Mouse (Mus musculus) limb, embryonic 12.5 days (tissue): Measurements from ENCODE around the gene Cadm1. TPM values are rescaled to one million over a fixed set of nuclear protein-coding genes. Genes with fewer than 3 reads are reported as not detected.

Experiments used
- ATAC-seq: fragments of 200-750 bp; cut with Nextera tagmentation; 2 replicates; pipeline ENCODE4 v1.8.0; 2017; ENCODE audit warnings: low read depth, moderate TSS enrichment; ENCODE audit not compliant: insufficient number of reproducible peaks, insufficient read depth, low FRiP score, low TSS enrichment
- H3K27ac ChIP-seq: fragments of 300-500 bp; sonication (generic); 2 replicates; pipeline ENCODE4 v1.5.1; 2016; ENCODE audit warnings: mild to moderate bottlenecking, moderate library complexity
- H3K27me3 ChIP-seq: fragments of 300-500 bp; sonication (generic); 2 replicates; pipeline ENCODE4 v1.6.1; 2016; ENCODE audit warnings: mild to moderate bottlenecking, moderate library complexity
- H3K36me3 ChIP-seq: fragments of 300-500 bp; sonication (generic); 2 replicates; pipeline ENCODE4 v1.6.1; 2016; ENCODE audit warnings: mild to moderate bottlenecking, moderate library complexity
- H3K4me1 ChIP-seq: fragments of 300-500 bp; sonication (generic); replicated peaks from 2 replicates; pipeline ENCODE4 v1.6.1; 2016
- H3K4me2 ChIP-seq: fragments of 300-500 bp; sonication (generic); 2 replicates; pipeline ENCODE4 v1.6.1; 2016; ENCODE audit warnings: mild to moderate bottlenecking, moderate library complexity
- H3K4me3 ChIP-seq: fragments of 300-500 bp; sonication (generic); replicated peaks from 2 replicates; pipeline ENCODE4 v1.5.1; 2016; ENCODE audit warnings: mild to moderate bottlenecking
- H3K9ac ChIP-seq: fragments of 300-500 bp; sonication (generic); replicated peaks from 2 replicates; pipeline ENCODE4 v1.6.1; 2016; ENCODE audit warnings: mild to moderate bottlenecking, moderate library complexity
- H3K9me3 ChIP-seq: fragments of 300-500 bp; sonication (generic); 2 replicates; pipeline ENCODE4 v1.6.1; 2016; ENCODE audit warnings: mild to moderate bottlenecking, moderate library complexity
- WGBS: fragments of 180-500 bp; shearing (Covaris S2); methylation state at CpG from one replicate; pipeline ENCODE4 v1.1.7; 2016; 5-methylcytosine and 5-hydroxymethylcytosine counted together
- polyA plus RNA-seq: library from polyadenylated mRNA; unstranded; fragments of >200 nt; fragmentation: Nextera tagmentation; extraction: Ambion mirVana; gene quantifications from 2 replicates; pipeline ENCODE4 v1.2.1, GENCODE M21; 2016

The Cadm1 gene
- polyA plus RNA-seq, 1 experiment from 2014 or later: 46.6 TPM

DNA sequence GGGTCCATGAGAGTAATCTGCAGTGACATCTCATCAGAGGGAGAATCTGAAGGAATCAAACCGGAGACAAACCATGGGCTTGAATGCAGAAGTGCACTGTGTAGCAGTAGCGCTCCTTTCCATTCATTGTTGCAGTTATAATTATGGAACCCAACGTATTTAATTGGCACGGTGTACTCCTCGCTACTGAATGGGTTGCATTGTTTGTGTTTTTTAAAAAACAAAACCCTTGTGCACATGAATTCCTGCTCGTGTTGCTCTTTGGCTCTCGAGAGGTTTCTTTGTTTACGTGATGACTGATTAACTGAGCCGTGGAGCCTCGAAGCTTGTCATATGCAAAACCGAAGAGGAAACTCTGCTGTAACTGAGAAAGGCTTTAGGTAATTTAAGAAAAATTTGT is 45.8 kb downstream of the Cadm1 start:
- no peaks in the 10 kb centered on the region for H3K36me3 ChIP-seq
- H3K27me3 ChIP-seq: peaks cover 25% of the 10 kb centered on the region
- no peak overlapping the region for H3K27ac ChIP-seq
- WGBS: 77% methylated on average over 11 of the region's 11 CpGs
- no peak overlapping the region for H3K4me3 ChIP-seq
- no peaks in the 10 kb centered on the region for H3K9me3 ChIP-seq
- ATAC-seq: no peak
- peaks cover 31% of the 10 kb centered on the region for H3K4me1 ChIP-seq
- H3K4me2 ChIP-seq: no peak overlapping the region
- no peak overlapping the region for H3K9ac ChIP-seq

DNA sequence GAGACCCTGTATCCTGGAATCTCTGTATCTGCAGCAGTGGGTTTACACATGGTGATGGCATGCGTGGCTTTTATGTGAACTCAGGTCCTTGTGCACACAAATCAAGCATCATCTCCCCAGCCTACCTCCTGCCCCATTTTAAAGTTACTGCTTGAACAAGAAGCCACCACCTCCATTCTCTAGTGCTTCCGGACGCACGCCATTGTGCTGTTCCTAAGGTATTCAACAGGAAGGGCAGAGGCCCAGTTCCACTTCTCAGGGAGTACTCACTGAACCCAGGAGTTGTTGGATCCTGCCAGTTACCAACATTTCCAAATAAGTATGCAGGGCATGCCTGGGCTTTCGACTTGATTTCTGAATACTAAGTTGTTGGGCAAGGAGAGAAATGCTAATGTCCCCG is 49.5 kb downstream of the Cadm1 start:
- no peaks in the 10 kb centered on the region for H3K36me3 ChIP-seq
- no peak for ATAC-seq
- H3K27ac ChIP-seq: no peak overlapping the region
- no peak overlapping the region for H3K9ac ChIP-seq
- no peak overlapping the region for H3K4me3 ChIP-seq
- H3K4me2 ChIP-seq: no peak overlapping the region
- peaks cover 25% of the 10 kb centered on the region for H3K27me3 ChIP-seq
- WGBS: 94% methylated on average over 6 of the region's 6 CpGs
- peaks cover 35% of the 10 kb centered on the region for H3K4me1 ChIP-seq
- H3K9me3 ChIP-seq: no peaks in the 10 kb centered on the region

DNA sequence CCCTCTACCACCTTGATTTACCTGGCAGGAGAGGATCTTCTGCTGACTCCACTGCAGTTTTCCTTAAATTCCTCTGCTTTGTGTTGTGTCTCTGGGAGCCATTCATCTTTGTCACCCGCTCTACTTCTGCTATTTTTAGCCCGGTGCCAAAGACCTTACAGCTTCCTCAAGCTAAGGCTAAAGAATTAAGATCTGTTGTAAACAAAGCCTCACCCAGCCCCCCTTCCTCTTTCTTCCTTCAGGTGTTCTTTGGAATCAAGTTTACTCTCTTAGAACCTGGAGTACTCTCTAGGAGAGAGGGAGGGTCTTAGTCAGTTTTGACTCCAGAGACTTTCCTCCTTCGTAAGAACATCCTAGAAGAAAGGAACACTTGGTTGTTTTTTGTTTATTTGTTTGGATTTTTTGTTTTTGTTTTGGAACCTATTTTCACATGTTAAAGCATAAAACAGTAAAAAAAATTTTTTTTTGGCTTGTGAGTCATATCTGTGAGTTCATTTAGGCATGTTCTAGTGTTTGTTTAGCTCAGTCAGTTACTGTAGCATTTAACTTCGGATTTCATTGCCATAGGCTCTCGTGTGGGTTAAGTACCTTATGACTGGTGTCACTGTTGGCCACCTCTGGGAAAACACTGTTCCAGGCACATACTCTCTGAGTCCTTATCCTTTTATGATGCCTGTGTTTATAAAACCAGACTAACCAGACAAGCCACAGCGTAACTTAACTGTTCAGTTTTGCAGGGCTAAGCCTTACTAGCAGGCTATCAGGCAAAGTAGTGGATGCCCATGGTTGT is 51.8 kb downstream of the Cadm1 start:
- WGBS: 64% methylated on average over 6 of the region's 6 CpGs
- H3K27ac ChIP-seq: no peak overlapping the region
- peaks cover 17% of the 10 kb centered on the region for H3K27me3 ChIP-seq
- no peaks in the 10 kb centered on the region for H3K36me3 ChIP-seq
- no peak for ATAC-seq
- peaks cover 37% of the 10 kb centered on the region for H3K4me1 ChIP-seq
- no peak overlapping the region for H3K4me2 ChIP-seq
- H3K9me3 ChIP-seq: no peaks in the 10 kb centered on the region
- no peak overlapping the region for H3K4me3 ChIP-seq
- no peak overlapping the region for H3K9ac ChIP-seq

DNA sequence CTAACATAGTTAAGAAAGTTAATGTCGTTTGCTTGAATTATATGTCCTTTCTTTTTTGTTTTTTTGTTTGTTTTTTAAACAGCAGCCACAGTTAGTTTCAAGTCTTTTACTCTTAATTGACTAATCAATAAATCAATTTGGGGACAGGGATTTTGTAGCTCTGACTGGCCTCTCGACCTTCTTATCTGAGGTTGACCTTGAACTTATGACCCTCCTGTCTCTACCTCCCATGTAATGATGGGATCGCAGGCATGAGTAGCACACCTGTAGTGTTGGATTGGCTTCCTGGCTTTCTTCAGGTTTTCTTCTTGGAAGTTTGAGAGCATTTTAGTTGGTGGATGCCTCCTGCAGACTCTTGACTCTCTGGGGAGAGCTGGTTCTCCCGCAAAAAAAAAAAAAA is 53.3 kb downstream of the Cadm1 start:
- no peak overlapping the region for H3K9ac ChIP-seq
- no peak overlapping the region for H3K4me3 ChIP-seq
- no peak overlapping the region for H3K27ac ChIP-seq
- H3K4me1 ChIP-seq: peaks cover 46% of the 10 kb centered on the region
- H3K36me3 ChIP-seq: no peaks in the 10 kb centered on the region
- H3K4me2 ChIP-seq: no peak overlapping the region
- H3K27me3 ChIP-seq: peaks cover 14% of the 10 kb centered on the region
- WGBS: 70% methylated on average over 4 of the region's 4 CpGs
- H3K9me3 ChIP-seq: no peaks in the 10 kb centered on the region
- ATAC-seq: no peak

DNA sequence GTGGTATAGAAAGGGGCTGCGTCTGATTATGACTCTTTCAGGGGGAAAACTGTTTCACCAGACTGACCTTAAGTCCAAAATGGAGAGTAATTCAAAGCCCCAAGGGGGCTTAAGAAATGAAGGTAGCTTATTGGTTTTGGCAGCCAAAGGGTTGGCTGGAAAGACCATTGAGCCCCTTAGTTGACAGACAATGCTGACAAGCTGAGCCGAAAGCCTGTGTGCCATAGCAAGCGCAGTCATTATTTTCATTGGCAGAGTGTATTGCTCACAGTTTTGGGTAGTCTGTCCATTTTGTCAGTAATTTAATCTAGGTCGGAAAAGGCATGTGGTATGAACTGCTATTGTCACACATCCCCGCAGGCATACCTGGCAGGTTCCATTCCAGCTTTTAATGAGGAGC is 56.2 kb downstream of the Cadm1 start:
- Histone ChIP-seq H3K36me3 (no peaks in the 10 kb centered on the region), H3K9me3 (no peaks in the 10 kb centered on the region), H3K9ac (no peak overlapping the region), H3K4me1 (peaks cover 46% of the 10 kb centered on the region), H3K4me3 (no peak overlapping the region), H3K4me2 (peak overlapping the region; percentile 13; the same call in 1 of the 2 replicates), H3K27me3 (peaks cover 5% of the 10 kb centered on the region), H3K27ac (no peak overlapping the region)
- no peak for ATAC-seq
- 43% methylated on average over 5 of the region's 5 CpGs for WGBS

DNA sequence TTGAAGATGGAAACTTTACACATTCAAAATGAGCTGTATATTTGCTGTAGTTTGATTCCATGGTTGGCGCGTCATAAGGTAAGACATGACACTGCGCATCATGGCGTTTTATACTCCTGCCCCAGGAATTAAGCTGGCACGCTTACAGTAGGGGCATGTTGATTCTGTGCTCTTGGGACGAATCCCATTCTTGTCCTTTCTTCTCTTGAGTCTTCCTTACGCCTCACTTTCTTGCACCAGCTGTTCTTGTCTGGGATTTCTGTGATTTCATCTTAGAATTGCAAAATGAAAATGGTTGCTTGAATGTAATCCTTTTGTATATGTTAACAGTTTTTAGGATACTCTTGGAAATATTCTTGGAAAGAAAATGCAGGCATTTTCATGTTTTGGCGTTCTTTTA is 56.9 kb downstream of the Cadm1 start:
- H3K9ac ChIP-seq: no peak overlapping the region
- ATAC-seq: no peak
- H3K36me3 ChIP-seq: no peaks in the 10 kb centered on the region
- H3K4me1 ChIP-seq: peaks cover 41% of the 10 kb centered on the region
- H3K27me3 ChIP-seq: peaks cover 3% of the 10 kb centered on the region; the same call in 1 of the 2 replicates
- H3K27ac ChIP-seq: no peak overlapping the region
- 92% methylated on average over 8 of the region's 8 CpGs for WGBS
- no peak overlapping the region for H3K4me3 ChIP-seq
- H3K4me2 ChIP-seq: no peak overlapping the region
- no peaks in the 10 kb centered on the region for H3K9me3 ChIP-seq

DNA sequence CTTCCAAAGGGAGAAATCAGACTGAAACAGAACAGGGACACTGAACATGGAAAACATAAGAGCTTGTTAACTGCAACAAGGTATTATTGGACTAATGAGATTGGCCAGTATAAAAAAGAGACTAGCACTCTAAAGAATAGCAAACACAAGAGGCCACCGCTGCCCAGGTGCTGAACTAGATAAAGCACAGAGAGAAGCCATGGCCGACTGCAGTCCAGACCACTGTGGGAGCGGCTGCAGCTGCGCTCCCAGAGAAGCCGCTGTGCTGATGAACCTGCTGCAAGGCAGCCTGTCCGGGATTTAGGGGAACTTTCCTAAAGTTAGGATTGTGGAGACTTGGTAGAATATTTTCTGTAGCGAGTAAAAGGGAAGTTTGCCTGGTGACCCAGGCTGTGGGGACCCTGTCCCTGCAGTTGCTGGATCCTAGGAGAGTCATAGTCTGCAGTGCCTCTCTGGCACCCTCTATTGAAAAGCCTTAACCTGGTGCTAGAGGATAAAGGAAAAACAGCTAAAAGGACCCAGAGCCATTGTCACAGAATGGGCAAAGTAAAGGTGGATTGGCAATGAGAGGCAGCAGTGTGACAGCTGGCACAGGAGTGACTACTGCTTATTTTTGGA is 57.7 kb downstream of the Cadm1 start:
- Histone ChIP-seq H3K27me3 (peaks cover 3% of the 10 kb centered on the region; the same call in 1 of the 2 replicates), H3K36me3 (no peaks in the 10 kb centered on the region), H3K27ac (no peak overlapping the region), H3K9ac (no peak overlapping the region), H3K4me3 (no peak overlapping the region), H3K4me2 (no peak overlapping the region), H3K9me3 (no peaks in the 10 kb centered on the region), H3K4me1 (peaks cover 40% of the 10 kb centered on the region)
- no peak for ATAC-seq
- WGBS: 55% methylated on average over 7 of the region's 7 CpGs

DNA sequence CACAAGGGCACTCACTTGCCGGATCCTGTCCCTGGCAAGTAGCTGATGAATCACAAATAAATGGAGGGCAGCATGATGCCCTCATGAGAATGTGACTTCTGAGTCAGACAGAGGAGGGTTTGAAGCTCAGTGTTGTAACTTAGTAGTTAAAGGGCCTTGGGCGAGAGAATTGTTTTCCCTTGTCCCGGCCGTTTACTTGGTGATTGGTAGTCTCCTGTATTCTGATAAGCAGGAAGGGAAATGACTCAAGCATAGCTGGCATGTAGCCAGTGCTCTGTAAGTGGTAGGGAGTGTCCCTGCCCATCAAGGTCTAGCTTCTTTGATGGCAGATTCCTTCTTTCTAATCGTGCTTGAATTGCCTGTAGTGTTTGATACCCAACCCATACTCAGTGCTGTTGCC is 59.9 kb downstream of the Cadm1 start:
- H3K27me3 ChIP-seq: peaks cover 3% of the 10 kb centered on the region; the same call in 1 of the 2 replicates
- H3K36me3 ChIP-seq: no peaks in the 10 kb centered on the region
- H3K9ac ChIP-seq: no peak overlapping the region
- no peak overlapping the region for H3K27ac ChIP-seq
- no peak for ATAC-seq
- no peaks in the 10 kb centered on the region for H3K9me3 ChIP-seq
- no peak overlapping the region for H3K4me2 ChIP-seq
- H3K4me3 ChIP-seq: no peak overlapping the region
- WGBS: 88% methylated on average over 5 of the region's 5 CpGs
- H3K4me1 ChIP-seq: peaks cover 28% of the 10 kb centered on the region

DNA sequence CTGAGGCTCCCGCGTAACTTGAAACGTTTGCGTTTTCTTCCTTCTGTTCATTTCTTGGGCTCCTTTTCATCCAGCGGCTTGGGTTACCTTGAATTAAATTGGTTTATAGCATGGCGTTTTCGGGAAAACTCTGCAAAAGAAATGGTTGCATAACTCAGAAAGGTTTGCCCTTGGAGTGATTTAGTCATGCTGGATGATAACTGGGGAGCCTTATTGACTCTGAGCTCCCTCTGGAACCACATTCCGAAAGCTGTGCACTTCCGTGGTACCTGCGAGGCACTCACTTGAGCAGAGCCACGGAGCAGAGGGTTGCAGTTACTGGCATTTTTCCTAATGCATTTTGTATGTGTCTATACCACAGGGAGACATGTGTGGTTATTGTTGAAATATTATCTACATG is 71.6 kb downstream of the Cadm1 start:
- 79% methylated on average over 11 of the region's 11 CpGs for WGBS
- H3K9me3 ChIP-seq: no peaks in the 10 kb centered on the region
- no peak overlapping the region for H3K27ac ChIP-seq
- no peak overlapping the region for H3K4me3 ChIP-seq
- H3K27me3 ChIP-seq: 0 out of 2 replicates have a peak, but pooled peaks cover 4% of the 10 kb centered on the region
- H3K4me1 ChIP-seq: peaks cover 21% of the 10 kb centered on the region
- no peak for ATAC-seq
- no peak overlapping the region for H3K9ac ChIP-seq
- no peak overlapping the region for H3K4me2 ChIP-seq
- no peaks in the 10 kb centered on the region for H3K36me3 ChIP-seq

DNA sequence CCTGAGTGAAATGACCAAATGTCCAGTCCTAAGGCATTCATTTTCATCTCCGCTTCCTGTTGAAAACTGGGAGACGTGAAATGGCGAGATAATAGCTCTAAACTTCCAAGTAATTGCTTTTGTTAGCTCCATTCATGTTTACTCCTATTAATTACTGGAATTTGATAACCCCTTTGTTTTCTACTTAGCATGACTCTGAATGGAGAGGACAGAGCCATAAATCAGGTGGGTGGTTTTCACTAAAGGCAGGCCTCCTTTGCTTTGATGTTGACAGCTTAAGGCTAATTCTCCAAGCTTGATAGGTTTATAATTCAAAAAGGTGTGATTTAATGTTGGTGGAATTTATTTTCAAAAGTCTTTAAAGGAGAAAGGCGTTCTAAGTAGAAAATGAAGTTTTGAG is 74.0 kb downstream of the Cadm1 start:
- H3K9ac ChIP-seq: no peak overlapping the region
- H3K4me3 ChIP-seq: no peak overlapping the region
- no peaks in the 10 kb centered on the region for H3K36me3 ChIP-seq
- WGBS: 45% methylated on average over 4 of the region's 4 CpGs
- H3K4me1 ChIP-seq: peaks cover 12% of the 10 kb centered on the region
- ATAC-seq: no peak
- H3K27me3 ChIP-seq: 0 out of 2 replicates have a peak, but pooled peaks cover 4% of the 10 kb centered on the region
- H3K9me3 ChIP-seq: no peaks in the 10 kb centered on the region
- no peak overlapping the region for H3K4me2 ChIP-seq
- H3K27ac ChIP-seq: no peak overlapping the region

DNA sequence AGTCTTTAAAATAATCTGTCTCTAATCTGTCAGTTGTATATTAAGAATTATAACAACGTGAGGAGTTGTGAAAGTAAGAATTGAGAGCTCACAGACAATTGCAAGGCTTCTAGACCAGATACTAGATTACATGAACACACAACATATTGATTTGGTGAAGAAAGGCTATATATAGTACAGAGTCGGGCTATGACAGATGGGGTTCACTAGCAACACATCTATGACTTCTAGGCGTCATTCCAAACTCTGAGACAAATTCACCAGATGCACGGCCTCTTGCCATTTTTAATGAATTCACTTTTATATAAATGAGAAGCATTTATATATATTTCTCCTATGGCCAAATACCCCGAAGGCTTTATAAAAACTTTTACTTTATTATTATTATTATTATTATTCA is 75.7 kb downstream of the Cadm1 start:
- 0 out of 2 replicates have a peak, but pooled peaks cover 3% of the 10 kb centered on the region for H3K27me3 ChIP-seq
- H3K4me3 ChIP-seq: no peak overlapping the region
- ATAC-seq: no peak
- H3K9me3 ChIP-seq: no peaks in the 10 kb centered on the region
- H3K9ac ChIP-seq: no peak overlapping the region
- no peak overlapping the region for H3K4me2 ChIP-seq
- WGBS: 85% methylated on average over 5 of the region's 5 CpGs
- no peak overlapping the region for H3K27ac ChIP-seq
- peaks cover 17% of the 10 kb centered on the region for H3K4me1 ChIP-seq
- H3K36me3 ChIP-seq: no peaks in the 10 kb centered on the region
